Mouse (Mus musculus): ENCODE measurements around the gene Col4a4. TPM values are rescaled to one million over a fixed set of nuclear protein-coding genes. Genes with fewer than 3 reads are reported as not detected.

Gene Col4a4
- 0.26 TPM for polyA plus RNA-seq (2014; fragmentation: Illumina TruSeq; extraction: RNeasy Lipid Tissue Mini Kit (QIAGEN cat#74804); ENCODE audit: low read depth, low replicate concordance)

DNA sequence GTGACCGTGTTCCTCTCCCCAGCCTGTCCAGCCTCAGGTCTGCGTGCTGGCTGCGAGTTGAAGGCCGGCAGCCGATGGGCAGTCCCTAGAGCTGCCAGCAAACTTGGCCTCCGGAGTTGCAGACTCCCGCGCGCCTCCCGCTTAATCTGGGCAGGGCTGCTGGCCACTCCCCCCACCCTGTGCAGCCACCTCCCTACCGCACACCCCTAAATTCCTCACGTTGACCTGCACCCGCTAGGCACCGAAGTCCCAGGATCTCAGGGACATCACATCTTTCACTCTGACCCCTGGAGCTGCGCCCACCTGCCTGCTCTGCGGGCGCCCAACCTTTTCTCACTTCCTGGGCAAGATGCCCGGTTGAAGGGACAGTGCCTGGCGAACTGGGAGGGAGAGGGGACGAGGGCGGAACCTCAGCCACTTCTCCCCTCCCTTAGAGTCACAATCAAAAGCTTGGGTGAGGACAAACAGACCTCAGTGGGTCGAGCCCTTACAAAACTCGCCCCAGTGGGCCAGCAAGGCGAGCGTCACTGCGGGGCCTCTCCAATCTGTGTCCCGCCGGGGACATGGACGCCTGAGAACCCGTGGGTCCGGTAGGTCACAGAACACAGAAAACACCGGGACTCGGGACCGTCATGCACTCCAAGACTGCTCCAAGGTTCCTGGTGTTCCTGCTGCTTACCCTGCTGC is at the start of gene Col4a4, which contains the start of gene Col4a3:
TSS of gene Col4a4 (minus strand) at position 137 of the 687 bp plus-strand sequence.
TSS of gene Col4a3 (plus strand) at position 209 of the 687 bp plus-strand sequence.

Other genes with a start within 250 kb of the Col4a4 start
- gene Col4a3, start 72 bp upstream of the Col4a4 start, polyA plus RNA-seq (2014; fragmentation: Illumina TruSeq; extraction: RNeasy Lipid Tissue Mini Kit (QIAGEN cat#74804); ENCODE audit: low read depth, low replicate concordance), result 1.0 TPM
- 89.7 TPM for gene Mff, start 138.0 kb upstream of the Col4a4 start, polyA plus RNA-seq (2014; fragmentation: Illumina TruSeq; extraction: RNeasy Lipid Tissue Mini Kit (QIAGEN cat#74804); ENCODE audit: low read depth, low replicate concordance)
- gene Tm4sf20, start 181.6 kb upstream of the Col4a4 start, polyA plus RNA-seq (2014; fragmentation: Illumina TruSeq; extraction: RNeasy Lipid Tissue Mini Kit (QIAGEN cat#74804); ENCODE audit: low read depth, low replicate concordance), result not detected
- not detected for gene Gm47791, start 184.4 kb upstream of the Col4a4 start, polyA plus RNA-seq (2014; fragmentation: Illumina TruSeq; extraction: RNeasy Lipid Tissue Mini Kit (QIAGEN cat#74804); ENCODE audit: low read depth, low replicate concordance)